Mouse (Mus musculus) limb, embryonic 12.5 days (tissue): ENCODE data around the gene Arid5b. TPM values are rescaled to one million over a fixed set of nuclear protein-coding genes. Genes with fewer than 3 reads are reported as not detected.
A peak's percentile ranks its signal among the peaks of the same experiment; 100 is the strongest.

Experiments used
- ATAC-seq: fragments of 200-750 bp; cut with Nextera tagmentation; 2 replicates; pipeline ENCODE4 v1.8.0; 2017; ENCODE audit warnings: low read depth, moderate TSS enrichment; ENCODE audit not compliant: insufficient number of reproducible peaks, insufficient read depth, low FRiP score, low TSS enrichment
- H3K27ac ChIP-seq: fragments of 300-500 bp; sonication (generic); 2 replicates; pipeline ENCODE4 v1.5.1; 2016; ENCODE audit warnings: mild to moderate bottlenecking, moderate library complexity
- H3K27me3 ChIP-seq: fragments of 300-500 bp; sonication (generic); 2 replicates; pipeline ENCODE4 v1.6.1; 2016; ENCODE audit warnings: mild to moderate bottlenecking, moderate library complexity
- H3K36me3 ChIP-seq: fragments of 300-500 bp; sonication (generic); 2 replicates; pipeline ENCODE4 v1.6.1; 2016; ENCODE audit warnings: mild to moderate bottlenecking, moderate library complexity
- H3K4me1 ChIP-seq: fragments of 300-500 bp; sonication (generic); replicated peaks from 2 replicates; pipeline ENCODE4 v1.6.1; 2016
- H3K4me2 ChIP-seq: fragments of 300-500 bp; sonication (generic); 2 replicates; pipeline ENCODE4 v1.6.1; 2016; ENCODE audit warnings: mild to moderate bottlenecking, moderate library complexity
- H3K4me3 ChIP-seq: fragments of 300-500 bp; sonication (generic); replicated peaks from 2 replicates; pipeline ENCODE4 v1.5.1; 2016; ENCODE audit warnings: mild to moderate bottlenecking
- H3K9ac ChIP-seq: fragments of 300-500 bp; sonication (generic); replicated peaks from 2 replicates; pipeline ENCODE4 v1.6.1; 2016; ENCODE audit warnings: mild to moderate bottlenecking, moderate library complexity
- H3K9me3 ChIP-seq: fragments of 300-500 bp; sonication (generic); 2 replicates; pipeline ENCODE4 v1.6.1; 2016; ENCODE audit warnings: mild to moderate bottlenecking, moderate library complexity
- WGBS: fragments of 180-500 bp; shearing (Covaris S2); methylation state at CpG from one replicate; pipeline ENCODE4 v1.1.7; 2016; 5-methylcytosine and 5-hydroxymethylcytosine counted together
- polyA plus RNA-seq: library from polyadenylated mRNA; unstranded; fragments of >200 nt; fragmentation: Nextera tagmentation; extraction: Ambion mirVana; gene quantifications from 2 replicates; pipeline ENCODE4 v1.2.1, GENCODE M21; 2016

Arid5b gene
- polyA plus RNA-seq, 1 experiment from 2014 or later: 48.0 TPM

- Histone ChIP-seq H3K4me3 (no peak overlapping the region), H3K9me3 (no peaks in the 10 kb centered on the region), H3K4me1 (peaks cover 10% of the 10 kb centered on the region), H3K9ac (no peak overlapping the region), H3K4me2 (no peak overlapping the region), H3K27me3 (no peaks in the 10 kb centered on the region), H3K27ac (no peak overlapping the region), H3K36me3 (peaks cover 74% of the 10 kb centered on the region)
- WGBS: 91% methylated on average over 2 of the region's 2 CpGs
- ATAC-seq: no peak
Measured at GRCm38 (mm10) chr10:68121251-68121650, 157.3 kb downstream of the Arid5b start.

GRCm38 (mm10) chr10:68120011-68120410 is 158.5 kb downstream of the Arid5b start:
- Histone ChIP-seq H3K4me1 (no peaks in the 10 kb centered on the region; the same call in 1 of the 2 replicates), H3K4me2 (no peak overlapping the region)

GRCm38 (mm10) chr10:68119285-68119684 is 159.3 kb downstream of the Arid5b start:
- H3K9me3 ChIP-seq: no peaks in the 10 kb centered on the region
- no peaks in the 10 kb centered on the region for H3K4me1 ChIP-seq
- H3K4me3 ChIP-seq: no peak overlapping the region
- H3K36me3 ChIP-seq: peaks cover 76% of the 10 kb centered on the region
- no peak overlapping the region for H3K27ac ChIP-seq
- no peak overlapping the region for H3K9ac ChIP-seq
- ATAC-seq: no peak
- H3K27me3 ChIP-seq: no peaks in the 10 kb centered on the region
- H3K4me2 ChIP-seq: no peak overlapping the region
- 88% methylated on average over 6 of the region's 6 CpGs for WGBS

More at GRCm38 (mm10) chr10:68120011-68120410, 158.5 kb downstream of the Arid5b start:
- no peak for ATAC-seq
- Histone ChIP-seq H3K27me3 (no peaks in the 10 kb centered on the region), H3K27ac (no peak overlapping the region), H3K9me3 (no peaks in the 10 kb centered on the region), H3K9ac (no peak overlapping the region), H3K36me3 (peaks cover 75% of the 10 kb centered on the region), H3K4me3 (no peak overlapping the region)
- WGBS: 93% methylated on average over 4 of the region's 4 CpGs

- Histone ChIP-seq H3K9ac (no peak overlapping the region), H3K4me2 (no peak overlapping the region), H3K27ac (no peak overlapping the region), H3K36me3 (peaks cover 44% of the 10 kb centered on the region), H3K27me3 (no peaks in the 10 kb centered on the region), H3K9me3 (no peaks in the 10 kb centered on the region), H3K4me1 (peaks cover 18% of the 10 kb centered on the region), H3K4me3 (no peak overlapping the region)
- no peak for ATAC-seq
- WGBS: 88% methylated on average over 3 of the region's 3 CpGs
Measured at GRCm38 (mm10) chr10:68114955-68115354, 163.6 kb downstream of the Arid5b start.

GRCm38 (mm10) chr10:68113645-68114044 is 164.9 kb downstream of the Arid5b start:
- ATAC-seq: no peak
- Histone ChIP-seq H3K9me3 (no peaks in the 10 kb centered on the region), H3K4me1 (peaks cover 18% of the 10 kb centered on the region), H3K27ac (peak overlapping the region; percentile 72), H3K4me2 (peak overlapping the region; percentile 27), H3K4me3 (no peak overlapping the region), H3K36me3 (peaks cover 43% of the 10 kb centered on the region), H3K27me3 (no peaks in the 10 kb centered on the region), H3K9ac (no peak overlapping the region)
- WGBS: 80% methylated on average over 5 of the region's 5 CpGs

DNA sequence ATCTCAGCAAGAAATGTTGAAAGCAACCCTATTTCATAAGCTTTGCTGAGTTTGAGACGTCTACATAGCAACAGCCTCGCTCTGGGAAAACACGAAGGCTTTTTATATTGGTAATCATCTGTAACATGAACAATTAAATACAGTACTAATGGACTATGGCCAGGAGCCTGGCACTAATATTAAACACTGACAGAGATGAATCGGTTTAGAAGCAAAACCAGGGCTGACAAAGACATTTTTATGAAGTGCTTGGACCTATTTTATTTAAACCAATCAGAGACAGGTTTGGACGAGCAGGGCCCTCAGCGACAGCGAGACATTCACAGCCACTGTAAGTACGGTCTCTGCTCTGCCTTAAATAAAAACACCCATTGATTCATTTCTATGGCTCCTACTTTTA is 165.6 kb downstream of the Arid5b start:
- peaks cover 43% of the 10 kb centered on the region for H3K36me3 ChIP-seq
- H3K27ac ChIP-seq: peak overlapping the region; percentile 73
- 29% methylated on average over 8 of the region's 8 CpGs for WGBS
- H3K4me2 ChIP-seq: peak overlapping the region; percentile 33
- no peak overlapping the region for H3K9ac ChIP-seq
- no peaks in the 10 kb centered on the region for H3K9me3 ChIP-seq
- H3K27me3 ChIP-seq: no peaks in the 10 kb centered on the region
- ATAC-seq: peak; percentile 43; the same call in 1 of the 2 replicates
- no peak overlapping the region for H3K4me3 ChIP-seq
- H3K4me1 ChIP-seq: peaks cover 18% of the 10 kb centered on the region

DNA sequence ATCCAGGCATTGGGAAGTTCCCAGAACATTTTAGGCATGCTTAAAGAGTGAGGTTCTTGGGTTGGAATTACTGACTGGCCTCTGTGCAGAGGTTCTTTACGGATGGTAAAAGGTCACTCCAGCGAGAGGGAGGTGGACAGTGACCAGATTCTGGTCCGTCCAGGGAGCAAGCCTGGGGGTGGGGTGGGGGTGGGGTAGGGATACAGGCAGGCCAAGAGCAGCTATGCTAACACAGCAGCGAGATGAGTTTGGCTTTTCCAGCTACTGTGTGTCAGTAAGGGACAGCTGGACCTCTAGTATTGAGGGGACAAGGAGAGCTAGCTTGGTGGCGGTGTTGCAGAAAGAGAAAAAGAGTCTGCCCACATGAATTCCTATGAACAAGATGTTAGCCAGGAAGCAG is 167.9 kb downstream of the Arid5b start:
- no peak overlapping the region for H3K27ac ChIP-seq
- peaks cover 28% of the 10 kb centered on the region for H3K36me3 ChIP-seq
- H3K4me2 ChIP-seq: no peak overlapping the region
- WGBS: 72% methylated on average over 5 of the region's 5 CpGs
- H3K27me3 ChIP-seq: no peaks in the 10 kb centered on the region
- H3K4me3 ChIP-seq: no peak overlapping the region
- H3K9me3 ChIP-seq: no peaks in the 10 kb centered on the region
- H3K9ac ChIP-seq: no peak overlapping the region
- no peak for ATAC-seq
- H3K4me1 ChIP-seq: peaks cover 22% of the 10 kb centered on the region

- H3K4me3 ChIP-seq: no peak overlapping the region
- no peaks in the 10 kb centered on the region for H3K27me3 ChIP-seq
- H3K27ac ChIP-seq: no peak overlapping the region
- H3K36me3 ChIP-seq: peaks cover 27% of the 10 kb centered on the region
- H3K4me1 ChIP-seq: peaks cover 26% of the 10 kb centered on the region
- H3K4me2 ChIP-seq: no peak overlapping the region
- no peak for ATAC-seq
- no peaks in the 10 kb centered on the region for H3K9me3 ChIP-seq
- H3K9ac ChIP-seq: no peak overlapping the region
- WGBS: 79% methylated on average over 8 of the region's 8 CpGs
Measured at GRCm38 (mm10) chr10:68110182-68110581, 168.4 kb downstream of the Arid5b start.

DNA sequence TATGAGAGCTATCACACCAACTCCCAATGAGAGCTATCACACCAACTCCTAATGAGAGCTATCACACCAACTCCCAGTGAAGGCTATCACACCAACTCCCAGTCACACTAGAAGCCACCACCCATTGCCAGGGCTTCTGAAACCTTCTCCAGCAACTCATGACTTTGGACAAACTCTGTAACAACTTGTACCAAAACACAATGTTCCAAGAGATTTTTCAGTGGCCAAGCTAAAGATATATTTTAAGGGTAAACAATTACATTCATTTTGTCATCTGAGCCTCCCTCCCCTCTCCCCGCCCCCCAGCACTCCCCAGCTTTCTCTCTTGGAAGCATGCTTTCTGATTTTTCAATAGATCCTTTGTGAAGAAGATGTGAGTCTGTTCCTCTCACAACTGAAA is 168.9 kb downstream of the Arid5b start:
- Histone ChIP-seq H3K9ac (no peak overlapping the region), H3K4me2 (no peak overlapping the region), H3K9me3 (no peaks in the 10 kb centered on the region), H3K4me3 (no peak overlapping the region), H3K27ac (no peak overlapping the region), H3K4me1 (peaks cover 32% of the 10 kb centered on the region), H3K36me3 (peaks cover 22% of the 10 kb centered on the region; the same call in 1 of the 2 replicates), H3K27me3 (no peaks in the 10 kb centered on the region)
- no peak for ATAC-seq
- 83% methylated on average over 1 of the region's 1 CpGs for WGBS

GRCm38 (mm10) chr10:68107716-68108115 is 170.8 kb downstream of the Arid5b start:
- Histone ChIP-seq H3K4me1 (peaks cover 34% of the 10 kb centered on the region), H3K9ac (no peak overlapping the region), H3K36me3 (peaks cover 19% of the 10 kb centered on the region; the same call in 1 of the 2 replicates), H3K27me3 (no peaks in the 10 kb centered on the region), H3K4me3 (no peak overlapping the region), H3K27ac (no peak overlapping the region), H3K4me2 (no peak overlapping the region), H3K9me3 (no peaks in the 10 kb centered on the region)
- no peak for ATAC-seq
- WGBS: 89% methylated on average over 6 of the region's 6 CpGs

DNA sequence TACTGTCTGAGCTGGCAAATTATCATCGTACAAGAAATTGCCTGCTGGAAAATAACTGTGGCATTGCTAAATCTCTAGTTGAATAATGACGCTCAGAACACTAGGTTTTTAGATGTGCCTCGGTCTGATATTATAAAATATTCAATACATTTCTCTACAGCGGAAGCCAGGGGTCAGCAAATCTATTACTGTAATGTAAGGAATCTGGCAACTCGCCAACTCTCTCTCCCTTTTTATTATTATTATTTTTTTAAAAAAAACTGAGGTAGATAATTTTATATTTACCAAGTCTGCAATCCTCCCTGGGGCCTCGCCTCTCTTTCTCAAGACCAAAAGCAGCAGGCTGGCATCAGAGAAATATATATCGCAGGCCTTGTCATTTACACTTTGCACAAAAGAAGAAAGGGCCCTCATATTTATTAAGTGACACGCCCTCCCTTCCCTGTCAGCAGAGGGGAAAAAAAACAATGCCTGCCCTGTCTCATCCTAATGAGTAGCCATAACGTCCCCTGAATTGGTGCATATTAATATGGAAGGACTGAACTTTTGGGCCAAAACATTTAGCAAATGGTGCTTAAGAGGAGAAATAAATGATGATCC is 172.1 kb downstream of the Arid5b start:
- ATAC-seq: no peak
- no peak overlapping the region for H3K4me3 ChIP-seq
- H3K4me2 ChIP-seq: no peak overlapping the region
- no peaks in the 10 kb centered on the region for H3K9me3 ChIP-seq
- H3K27ac ChIP-seq: no peak overlapping the region
- 74% methylated on average over 9 of the region's 9 CpGs for WGBS
- peaks cover 30% of the 10 kb centered on the region for H3K4me1 ChIP-seq
- H3K27me3 ChIP-seq: no peaks in the 10 kb centered on the region
- H3K36me3 ChIP-seq: peaks cover 29% of the 10 kb centered on the region
- H3K9ac ChIP-seq: no peak overlapping the region
